Mouse (Mus musculus) kidney, embryonic 15.5 days (tissue): Measurements from ENCODE around the gene Kdm7a. TPM values are rescaled to one million over a fixed set of nuclear protein-coding genes. Genes with fewer than 3 reads are reported as not detected.
A peak's percentile ranks its signal among the peaks of the same experiment; 100 is the strongest.

ENCODE experiments used
- ATAC-seq: fragments of 200-750 bp; cut with Nextera tagmentation; replicated peaks from 2 replicates; pipeline ENCODE4 v1.8.0; 2017; ENCODE audit warnings: moderate TSS enrichment; ENCODE audit not compliant: low FRiP score
- H3K27ac ChIP-seq: fragments of 300-500 bp; sonication (generic); 2 replicates; pipeline ENCODE4 v1.5.1; 2015; ENCODE audit warnings: mild to moderate bottlenecking, inconsistent platforms
- H3K27me3 ChIP-seq: fragments of 300-500 bp; sonication (generic); 2 replicates; pipeline ENCODE4 v1.6.1; 2015; ENCODE audit warnings: inconsistent platforms
- H3K36me3 ChIP-seq: fragments of 300-500 bp; sonication (generic); 2 replicates; pipeline ENCODE4 v1.6.1; 2015; ENCODE audit warnings: inconsistent platforms
- H3K4me1 ChIP-seq: fragments of 300-500 bp; sonication (generic); 2 replicates; pipeline ENCODE4 v1.6.1; 2015; ENCODE audit warnings: inconsistent platforms
- H3K4me2 ChIP-seq: fragments of 300-500 bp; sonication (generic); 2 replicates; pipeline ENCODE4 v1.6.1; 2015; ENCODE audit warnings: moderate library complexity, mild to moderate bottlenecking, inconsistent platforms
- H3K4me3 ChIP-seq: fragments of 300-500 bp; sonication (generic); replicated peaks from 2 replicates; pipeline ENCODE4 v1.5.1; 2015; ENCODE audit warnings: mild to moderate bottlenecking, inconsistent platforms
- H3K9ac ChIP-seq: fragments of 300-500 bp; sonication (generic); 2 replicates; pipeline ENCODE4 v1.6.1; 2015; ENCODE audit warnings: mild to moderate bottlenecking, inconsistent platforms
- H3K9me3 ChIP-seq: fragments of 300-500 bp; sonication (generic); replicated peaks from 2 replicates; pipeline ENCODE4 v1.6.1; 2016; ENCODE audit warnings: inconsistent platforms
- WGBS: fragments of 180-500 bp; shearing (Covaris S2); methylation state at CpG from one replicate; pipeline ENCODE4 v1.1.7; 2015; ENCODE audit warnings: mixed read lengths; 5-methylcytosine and 5-hydroxymethylcytosine counted together
- polyA plus RNA-seq: library from polyadenylated mRNA; unstranded; fragments of >200 nt; fragmentation: Nextera tagmentation; extraction: Ambion mirVana; gene quantifications from 2 replicates; pipeline ENCODE4 v1.2.1, GENCODE M21; 2015

The Kdm7a gene
- polyA plus RNA-seq, 1 experiment from 2014 or later, result 6.4 TPM

DNA sequence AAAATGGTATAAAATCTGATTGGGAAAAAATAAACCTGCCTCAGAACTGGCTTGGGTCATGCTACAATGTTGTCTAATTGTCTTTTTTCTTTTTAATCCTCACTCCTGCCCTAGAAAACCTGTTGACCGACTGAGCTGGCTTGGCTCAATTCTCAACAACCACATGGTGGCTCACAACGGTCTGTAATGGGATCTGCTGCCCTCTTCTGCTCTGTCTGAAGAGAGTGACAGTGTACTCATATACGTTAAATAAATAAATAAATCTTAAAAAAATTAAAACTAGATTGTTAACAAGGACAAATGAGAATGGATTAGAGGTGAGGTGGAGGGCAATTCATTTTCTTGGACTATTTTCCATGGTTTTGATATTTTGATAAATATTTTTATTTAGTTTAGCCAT is 85.9 kb downstream of the Kdm7a start:
- Histone ChIP-seq H3K4me3 (no peak overlapping the region), H3K4me1 (peaks cover 13% of the 10 kb centered on the region; the same call in 1 of the 2 replicates), H3K36me3 (no peaks in the 10 kb centered on the region), H3K27ac (no peak overlapping the region), H3K9me3 (peaks cover 6% of the 10 kb centered on the region; the same call in 1 of the 2 replicates), H3K4me2 (no peak overlapping the region), H3K27me3 (peaks cover 30% of the 10 kb centered on the region), H3K9ac (no peak overlapping the region)
- 57% methylated on average over 3 of the region's 3 CpGs for WGBS
- ATAC-seq, result no peak

DNA sequence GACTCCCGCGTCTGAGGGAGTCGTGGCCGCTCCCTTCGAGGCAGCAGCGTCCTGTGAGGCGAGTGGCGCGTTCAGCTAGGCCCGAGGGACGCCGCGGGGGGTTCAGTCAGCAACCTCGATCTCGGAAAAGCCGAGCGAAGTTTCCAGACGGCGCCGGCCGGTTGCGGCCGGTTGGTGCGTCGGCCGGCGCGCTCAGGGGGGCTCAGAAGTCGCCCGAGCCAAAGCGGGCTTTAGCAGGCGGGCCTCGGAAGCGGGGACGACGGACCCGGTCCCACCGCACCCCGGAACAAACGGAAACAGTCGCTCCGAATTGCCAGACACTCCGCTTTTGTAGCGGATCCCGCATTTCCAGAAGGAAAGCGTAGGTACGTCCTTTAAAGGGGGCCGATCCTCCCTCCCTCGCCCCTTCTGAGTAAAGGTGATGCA is 88.1 kb downstream of the Kdm7a start:
- H3K9ac ChIP-seq, result peak overlapping the region; percentile 54
- H3K9me3 ChIP-seq, result peaks cover 6% of the 10 kb centered on the region; the same call in 1 of the 2 replicates
- 0 out of 2 replicates have a peak overlapping the region, but pooled peaks have one; percentile 23 for H3K27ac ChIP-seq
- H3K4me3 ChIP-seq, result peak overlapping the region; percentile 62
- ATAC-seq, result peak; percentile 48
- H3K4me1 ChIP-seq, result peaks cover 13% of the 10 kb centered on the region; the same call in 1 of the 2 replicates
- WGBS, result 10% methylated on average over 49 of the region's 49 CpGs
- peak overlapping the region; percentile 80 for H3K4me2 ChIP-seq
- no peaks in the 10 kb centered on the region for H3K36me3 ChIP-seq
- peaks cover 38% of the 10 kb centered on the region for H3K27me3 ChIP-seq

DNA sequence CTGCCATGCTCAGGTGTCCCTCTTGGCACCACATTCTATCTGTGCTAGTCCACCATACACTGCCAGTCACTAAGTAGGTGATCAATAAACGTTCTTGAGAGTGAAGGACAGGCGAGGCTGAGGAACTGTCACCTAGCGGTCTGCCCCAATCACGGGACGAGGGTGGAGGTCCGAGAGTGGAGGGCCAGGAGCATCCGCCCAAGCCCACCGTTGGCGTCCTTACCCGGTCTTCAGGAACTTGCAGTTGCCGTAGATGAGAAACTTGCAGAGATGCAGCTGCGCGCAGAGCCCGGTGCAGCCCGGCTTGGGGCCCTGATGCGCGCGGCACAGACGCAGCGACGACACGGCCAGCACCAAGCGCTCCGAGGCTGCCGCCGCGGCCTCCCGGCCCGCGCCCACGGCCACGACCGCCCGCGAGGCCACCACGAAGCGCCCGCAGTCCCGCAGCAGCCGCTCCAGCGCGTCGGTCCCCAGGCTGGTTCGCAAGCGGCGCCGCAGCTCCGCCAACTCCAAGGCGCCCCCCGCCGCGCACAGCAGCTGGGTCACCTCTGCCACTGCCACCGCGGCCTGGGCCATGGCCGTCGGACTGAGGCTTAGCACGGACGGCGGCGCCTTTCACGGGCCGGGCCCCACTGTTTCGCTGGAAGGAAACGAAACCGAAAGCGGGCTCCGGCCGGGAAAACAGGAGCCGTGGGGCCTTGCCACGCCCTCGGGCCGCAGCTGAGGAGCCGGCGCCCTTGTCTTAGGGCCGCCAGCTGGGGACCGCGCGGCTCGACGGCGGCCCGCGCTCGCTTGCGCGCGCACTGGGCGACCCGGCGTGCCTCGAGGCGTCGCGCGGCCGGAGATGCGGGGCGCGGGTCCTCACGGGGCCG is 88.8 kb downstream of the Kdm7a start, which contains the start of gene Parp12:
TSS of gene Parp12 (minus strand) at position 766 of the 872 bp plus-strand sequence.
- peak; percentile 91 for ATAC-seq
- WGBS, result 2% methylated on average over 101 of the region's 101 CpGs
- Histone ChIP-seq H3K4me1 (peaks cover 13% of the 10 kb centered on the region; the same call in 1 of the 2 replicates), H3K4me2 (peak within 1 kb of the TSS; percentile 80), H3K27me3 (peaks cover 38% of the 10 kb centered on the region), H3K9me3 (peaks cover 6% of the 10 kb centered on the region; the same call in 1 of the 2 replicates), H3K36me3 (no peaks in the 10 kb centered on the region), H3K9ac (peak within 1 kb of the TSS; percentile 54), H3K4me3 (peak within 1 kb of the TSS; percentile 62), H3K27ac (0 out of 2 replicates have a peak within 1 kb of the TSS, but pooled peaks have one; percentile 23)

DNA sequence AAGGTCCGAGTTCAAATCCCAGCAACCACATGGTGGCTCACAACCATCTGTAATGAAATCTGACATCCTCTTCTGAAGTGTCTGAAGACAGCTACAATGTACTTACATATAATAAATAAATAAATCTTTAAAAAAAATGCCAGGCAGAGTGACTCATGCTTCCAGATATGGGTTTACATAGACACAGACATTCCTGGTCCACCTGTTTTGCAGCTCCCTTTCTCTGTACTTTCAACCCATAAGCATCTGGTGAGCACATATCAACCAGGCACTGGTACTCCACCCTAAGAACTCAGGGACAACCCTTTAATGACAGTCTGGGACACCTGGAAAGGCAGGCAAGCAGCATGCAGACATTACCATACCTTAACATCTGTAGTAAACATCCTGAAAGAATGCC is 91.2 kb downstream of the Kdm7a start:
- H3K4me1 ChIP-seq, result peaks cover 13% of the 10 kb centered on the region; the same call in 1 of the 2 replicates
- H3K9me3 ChIP-seq, result peaks cover 6% of the 10 kb centered on the region; the same call in 1 of the 2 replicates
- no peak overlapping the region for H3K27ac ChIP-seq
- no peak overlapping the region for H3K4me2 ChIP-seq
- 98% methylated on average over 1 of the region's 1 CpGs for WGBS
- no peak for ATAC-seq
- H3K4me3 ChIP-seq, result no peak overlapping the region
- H3K36me3 ChIP-seq, result no peaks in the 10 kb centered on the region
- H3K27me3 ChIP-seq, result peaks cover 38% of the 10 kb centered on the region
- no peak overlapping the region for H3K9ac ChIP-seq

DNA sequence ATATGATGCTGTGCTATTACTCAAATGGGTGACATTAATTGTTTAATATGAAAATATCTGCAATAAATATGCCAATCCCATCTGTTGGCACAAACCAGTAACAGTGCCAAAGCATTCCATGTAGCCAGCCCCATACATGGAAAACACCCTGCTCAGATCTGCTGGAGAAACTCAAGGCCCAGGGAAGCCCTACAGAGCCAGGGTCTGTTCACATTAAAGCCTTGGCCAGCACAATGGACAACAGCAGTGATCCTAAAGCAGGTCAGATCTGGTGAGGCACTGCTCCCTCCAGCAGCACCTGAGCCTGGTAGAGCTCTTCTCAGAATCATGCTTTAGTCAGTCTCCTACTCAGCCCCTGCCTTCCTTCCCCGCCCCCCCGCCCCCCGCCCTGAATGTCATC is 93.4 kb downstream of the Kdm7a start:
- no peak overlapping the region for H3K9ac ChIP-seq
- H3K27me3 ChIP-seq, result peaks cover 29% of the 10 kb centered on the region
- no peaks in the 10 kb centered on the region for H3K36me3 ChIP-seq
- H3K27ac ChIP-seq, result no peak overlapping the region
- peaks cover 7% of the 10 kb centered on the region; the same call in 1 of the 2 replicates for H3K4me1 ChIP-seq
- 89% methylated on average over 3 of the region's 3 CpGs for WGBS
- H3K4me3 ChIP-seq, result no peak overlapping the region
- no peak for ATAC-seq
- H3K4me2 ChIP-seq, result no peak overlapping the region
- H3K9me3 ChIP-seq, result no peaks in the 10 kb centered on the region

DNA sequence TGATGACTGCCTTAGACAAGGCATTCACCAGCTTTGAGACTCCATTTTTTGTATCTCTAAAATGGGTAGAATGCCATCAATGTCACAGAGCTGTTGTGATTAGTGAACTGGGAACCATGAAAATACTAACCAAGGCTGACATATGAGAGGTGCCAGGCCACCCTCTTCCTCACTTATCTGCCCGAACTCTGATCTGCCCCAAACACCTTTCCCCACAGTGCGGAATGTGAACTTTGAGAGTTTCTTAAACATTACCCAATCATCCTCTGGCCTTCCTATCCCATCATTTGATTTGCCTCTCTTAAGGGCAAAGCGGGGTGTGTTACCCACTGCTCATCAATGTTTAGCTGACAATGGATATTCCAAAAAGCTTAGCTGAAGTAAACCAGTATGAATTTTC is 93.9 kb downstream of the Kdm7a start:
- no peaks in the 10 kb centered on the region for H3K9me3 ChIP-seq
- 91% methylated on average over 3 of the region's 3 CpGs for WGBS
- H3K4me3 ChIP-seq, result no peak overlapping the region
- H3K36me3 ChIP-seq, result no peaks in the 10 kb centered on the region
- peaks cover 6% of the 10 kb centered on the region; the same call in 1 of the 2 replicates for H3K4me1 ChIP-seq
- no peak overlapping the region for H3K27ac ChIP-seq
- H3K27me3 ChIP-seq, result peaks cover 27% of the 10 kb centered on the region
- H3K4me2 ChIP-seq, result no peak overlapping the region
- no peak overlapping the region for H3K9ac ChIP-seq
- ATAC-seq, result no peak

DNA sequence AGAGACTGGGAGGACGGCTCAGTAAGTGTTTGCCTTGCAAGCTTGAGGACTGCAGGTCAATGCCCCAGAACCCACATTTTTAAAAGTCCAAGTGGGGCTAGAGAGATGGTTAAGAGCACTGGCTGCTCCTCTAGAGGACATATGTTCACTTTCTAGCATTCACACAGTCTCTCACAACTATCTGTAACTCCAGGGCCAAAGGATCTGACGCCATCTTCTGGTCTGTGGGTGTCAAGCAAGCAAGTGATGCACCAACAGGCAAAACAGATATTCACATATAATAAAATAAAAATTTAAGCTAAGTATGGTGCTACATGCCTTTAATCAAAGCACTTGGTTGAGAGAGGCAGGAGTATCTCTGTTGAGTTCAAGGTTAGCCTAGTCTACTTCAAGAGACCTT is 99.8 kb downstream of the Kdm7a start:
- H3K4me2 ChIP-seq, result no peak overlapping the region
- no peaks in the 10 kb centered on the region for H3K9me3 ChIP-seq
- 67% methylated on average over 2 of the region's 2 CpGs for WGBS
- no peaks in the 10 kb centered on the region for H3K4me1 ChIP-seq
- H3K27me3 ChIP-seq, result no peaks in the 10 kb centered on the region
- no peak for ATAC-seq
- H3K9ac ChIP-seq, result no peak overlapping the region
- H3K4me3 ChIP-seq, result no peak overlapping the region
- 0 out of 2 replicates have a peak, but pooled peaks cover 5% of the 10 kb centered on the region for H3K36me3 ChIP-seq
- no peak overlapping the region for H3K27ac ChIP-seq

DNA sequence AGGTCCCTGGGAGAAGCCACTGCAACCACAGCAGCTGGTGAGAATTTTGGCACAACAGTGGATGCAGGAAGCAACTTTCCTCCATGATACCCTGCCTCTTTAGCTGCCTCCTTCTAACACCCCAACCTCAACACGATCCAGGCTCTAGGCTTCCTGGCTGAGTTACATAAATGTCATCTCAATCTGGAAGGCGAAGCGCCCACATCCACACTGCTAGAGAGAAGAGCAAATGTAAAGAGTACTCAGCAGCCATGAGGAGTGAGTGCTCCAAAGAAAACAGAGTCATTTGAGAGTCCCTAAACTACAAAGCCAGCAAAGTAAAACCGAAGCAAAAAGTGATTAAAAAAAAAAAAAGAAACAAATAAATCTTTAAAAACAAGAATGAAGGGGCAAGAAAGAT is 102.0 kb downstream of the Kdm7a start:
- 69% methylated on average over 4 of the region's 4 CpGs for WGBS
- Histone ChIP-seq H3K9me3 (no peaks in the 10 kb centered on the region), H3K27me3 (no peaks in the 10 kb centered on the region), H3K4me1 (no peaks in the 10 kb centered on the region), H3K27ac (no peak overlapping the region), H3K36me3 (0 out of 2 replicates have a peak, but pooled peaks cover 5% of the 10 kb centered on the region), H3K4me2 (no peak overlapping the region), H3K4me3 (no peak overlapping the region), H3K9ac (no peak overlapping the region)
- ATAC-seq, result no peak

Other genes with a start within 250 kb of the Kdm7a start
- gene Parp12, start 88.4 kb downstream of the Kdm7a start, polyA plus RNA-seq, result 7.4 and 8.0 TPM in 2 replicates
- gene Slc37a3, start 170.9 kb upstream of the Kdm7a start, polyA plus RNA-seq, result 52.5 and 53.9 TPM in 2 replicates
- 1.7 and 2.3 TPM in 2 replicates for gene Rab19, start 174.4 kb upstream of the Kdm7a start, polyA plus RNA-seq
- 59.8 and 60.2 TPM in 2 replicates for gene Mkrn1, start 213.7 kb upstream of the Kdm7a start, polyA plus RNA-seq